ENCODE assay signal across 32 mouse cellular contexts in the genomic region with DNA sequence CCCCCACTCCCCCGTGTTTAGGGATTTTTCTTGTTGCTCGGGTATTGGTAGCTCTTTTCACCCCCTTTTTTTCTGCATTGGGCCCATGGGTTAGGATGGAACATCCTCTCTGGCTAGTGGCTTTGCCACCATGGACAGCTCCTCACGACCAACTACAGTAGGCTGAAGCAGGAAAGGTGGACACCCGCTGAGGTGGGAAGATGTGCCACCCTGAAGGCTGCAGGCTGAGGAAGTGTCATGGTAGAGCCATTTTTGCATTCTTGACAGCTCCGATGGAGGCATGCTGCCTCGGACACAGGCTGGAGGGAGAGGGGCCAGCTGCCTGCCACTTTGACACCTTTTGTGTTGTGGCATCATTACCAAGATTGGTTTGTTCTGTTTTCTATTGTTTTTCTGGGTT. TPM values are rescaled to one million over a fixed set of nuclear protein-coding genes. Genes with fewer than 3 reads are reported as not detected.
A peak's percentile ranks its signal among the peaks of the same experiment; 100 is the strongest.
DNase-seq lines count a peak whose midpoint lies in the region; ATAC-seq and TF ChIP-seq lines count a peak whose summit lies in the region.
"Had no signal": no experiment of that assay in that cellular context is flagged by ENCODE, and none has a peak within 500 bp of the region (broad histone marks: within the 10 kb centered on the region; RNA-seq: fewer than 3 reads in every experiment).

No protein-coding gene starts in this region.

- H3K27ac ChIP-seq in lung, embryonic 14.5 days (ENCODE audit: low read depth): no peak overlapping the region
- no peak overlapping the region; the same call in 1 of the 2 replicates for H3K27ac ChIP-seq in ES-E14 (ENCODE audit: insufficient read depth, low read depth, low read length, poor library complexity, severe bottlenecking)
- no peak overlapping the region for H3K27ac ChIP-seq in gastrocnemius, adult 2 months
- H3K27ac ChIP-seq: embryonic facial prominence, embryonic 12.5 days; heart, embryonic 10.5 days; hindbrain, embryonic 13.5 days; limb, embryonic 12.5 days; liver, embryonic 15.5 days; lung, embryonic 15.5 days; neural tube, embryonic 12.5 days had no signal

- ATAC-seq in lung, embryonic 14.5 days (ENCODE audit: insufficient read depth): no peak
- ATAC-seq: forebrain, embryonic 14.5 days; intestine, embryonic 16.5 days; midbrain, embryonic 16.5 days had no signal

- no peak overlapping the region for H3K4me2 ChIP-seq in lung, embryonic 14.5 days
- H3K4me2 ChIP-seq: embryonic facial prominence, embryonic 12.5 days; hindbrain, embryonic 13.5 days; limb, embryonic 12.5 days; liver, embryonic 15.5 days; lung, embryonic 15.5 days; midbrain, embryonic 11.5 days; neural tube, embryonic 12.5 days had no signal

- peaks cover 37% of the 10 kb centered on the region for H3K36me3 ChIP-seq in lung, embryonic 14.5 days (ENCODE audit: insufficient read depth)
- H3K36me3 ChIP-seq in ES-E14 (ENCODE audit: control insufficient read depth, insufficient read depth, low read length, poor library complexity, severe bottlenecking): peaks cover 5% of the 10 kb centered on the region

- H3K27me3 ChIP-seq in lung, embryonic 14.5 days (ENCODE audit: insufficient read depth, low read length): no peaks in the 10 kb centered on the region
- H3K27me3 ChIP-seq: embryonic facial prominence, embryonic 12.5 days; hindbrain, embryonic 13.5 days; limb, embryonic 12.5 days; liver, embryonic 15.5 days; lung, embryonic 15.5 days; neural tube, embryonic 12.5 days had no signal

- H3K4me3 ChIP-seq in lung, embryonic 14.5 days (ENCODE audit: low read depth, low read length): no peak overlapping the region
- no peak overlapping the region for H3K4me3 ChIP-seq in ES-E14 (ENCODE audit: insufficient read depth in 1 of 2, low read depth in 1 of 2, low read length in 2 of 2, poor library complexity in 1 of 2, severe bottlenecking in 1 of 2)
- no peak overlapping the region for H3K4me3 ChIP-seq in gastrocnemius, adult 2 months
- H3K4me3 ChIP-seq: embryonic facial prominence, embryonic 12.5 days; heart, embryonic 10.5 days; hindbrain, embryonic 13.5 days; limb, embryonic 12.5 days; liver, embryonic 15.5 days; lung, embryonic 15.5 days; neural tube, embryonic 12.5 days had no signal

- TF ChIP-seq CTCF in lung, embryonic 14.5 days (IDR thresholded peaks at IDR 0.05; ENCODE audit: low read depth): no peak
- TF ChIP-seq CTCF in gastrocnemius, adult 2 months (IDR thresholded peaks at IDR 0.05): no peak

- H3K4me1 ChIP-seq in lung, embryonic 14.5 days (ENCODE audit: insufficient read depth): no peaks in the 10 kb centered on the region
- H3K4me1 ChIP-seq in ES-E14 (ENCODE audit: control insufficient read depth in 2 of 2, insufficient read depth in 2 of 2, low read length in 2 of 2, poor library complexity in 1 of 2): no peaks in the 10 kb centered on the region
- H3K4me1 ChIP-seq: embryonic facial prominence, embryonic 12.5 days; heart, embryonic 10.5 days; hindbrain, embryonic 13.5 days; limb, embryonic 12.5 days; liver, embryonic 15.5 days; lung, embryonic 15.5 days; neural tube, embryonic 12.5 days had no signal

- in situ Hi-C loops in ES-E14 (cut with MboI; ENCODE audit: low sequenced_read_pairs in 2 of 2, unreplicated experiment in 2 of 2): no loop called here

- DNase-seq in lung, embryonic 14.5 days: peak; percentile 23
- DNase-seq in lung, postnatal 25 days (ENCODE audit: low spot score): no peak
- DNase-seq in 416B (ENCODE audit: low read depth) (peak; percentile 30), ES-E14 (ENCODE audit: low read depth, low spot score) (peak; percentile 24), ZHBTc4 (ENCODE audit: low read depth, low spot score) (peak; percentile 57)
- DNase-seq in gastrocnemius, adult 2 months: no peak
- no peak for DNase-seq in frontal cortex, postnatal 10 days (ENCODE audit: low spot score in 2 of 2)
- DNase-seq: adrenal gland, adult 8-10 months; B cell, adult 2 months; cerebellum, adult 11 months; cerebellum, adult 9-11 months; embryo, embryonic 11 days; heart, postnatal 36 days; kidney, adult 8-10 months; kidney, postnatal 10 days; layer of hippocampus, adult 9-11 months; lung, postnatal 4 days; right cerebral cortex, adult 18-20 months; spleen, adult 18-20 months; thymus, adult 2 months had no signal

- intact Hi-C loops in gastrocnemius, adult 2 months (cut with DNase I): no loop called here

- no peak overlapping the region for H3K9ac ChIP-seq in lung, embryonic 14.5 days
- H3K9ac ChIP-seq in ES-E14 (ENCODE audit: insufficient read depth, low read depth, low read length, poor library complexity, severe bottlenecking): no peak overlapping the region
- H3K9ac ChIP-seq: embryonic facial prominence, embryonic 12.5 days; hindbrain, embryonic 13.5 days; limb, embryonic 12.5 days; liver, embryonic 15.5 days; lung, embryonic 15.5 days; neural tube, embryonic 12.5 days had no signal

- no peaks in the 10 kb centered on the region for H3K9me3 ChIP-seq in lung, embryonic 14.5 days (ENCODE audit: low read depth, low read length)
- no peaks in the 10 kb centered on the region for H3K9me3 ChIP-seq in ES-E14 (ENCODE audit: control insufficient read depth, insufficient read depth, low read depth, low read length)
- H3K9me3 ChIP-seq: embryonic facial prominence, embryonic 12.5 days; heart, embryonic 10.5 days; hindbrain, embryonic 13.5 days; liver, embryonic 15.5 days; lung, embryonic 15.5 days had no signal

- WGBS in lung, embryonic 14.5 days: 74% methylated on average over 6 of the region's 6 CpGs

TF ChIP-seq in ES-E14, 5 proteins besides CTCF, POLR2A, EP300 and RAD21:
- TF ChIP-seq ZNF384 (IDR thresholded peaks at IDR 0.05; ENCODE audit: low read depth, low read length): no peak; the same call in 1 of the 2 replicates
- no peak for TF ChIP-seq HCFC1 (IDR thresholded peaks at IDR 0.05; ENCODE audit: borderline replicate concordance, insufficient read depth, low read length)
- TF ChIP-seq CHD2 (IDR thresholded peaks at IDR 0.05; ENCODE audit: low read depth, low read length): no peak
- no peak for TF ChIP-seq ZC3H11A (IDR thresholded peaks at IDR 0.05; ENCODE audit: borderline replicate concordance, low read depth, low read length)
- TF ChIP-seq MAFK (IDR thresholded peaks at IDR 0.05; ENCODE audit: insufficient read depth, low read depth, low read length): no peak
TF ChIP-seq in ES-E14: peak in this region for 0.

RNA-seq across cellular contexts. Expression of a gene that starts 8.7 kb away (rescaled TPM):
- 30.2 and 31.3 TPM in 2 replicates for polyA plus RNA-seq in lung, embryonic 14.5 days (2014; fragmentation: Nextera tagmentation; extraction: Ambion mirVana)
- 5.5 and 6.7 TPM in 2 replicates for total RNA-seq in ES-E14 (2012; rRNA removed)
- total RNA-seq in gastrocnemius, adult 2 months (2021): 10 to 100 TPM; 15.0 to 15.9 TPM

RNA-seq across cellular contexts. Expression of a gene that starts 47.5 kb away (rescaled TPM):
- polyA plus RNA-seq in lung, embryonic 14.5 days (2014; fragmentation: Nextera tagmentation; extraction: Ambion mirVana): 1.4 and 1.8 TPM in 2 replicates
- 0.79 and 0.85 TPM in 2 replicates for total RNA-seq in ES-E14 (2012; rRNA removed)
- total RNA-seq in gastrocnemius, adult 2 months (2021): under 1 TPM; 0.74 to 0.75 TPM
- polyA plus RNA-seq: G1E had no signal

RNA-seq across cellular contexts. Expression of a gene that starts 48.0 kb away (rescaled TPM):
- polyA plus RNA-seq in lung, embryonic 14.5 days (2014; fragmentation: Nextera tagmentation; extraction: Ambion mirVana): 5.6 and 5.8 TPM in 2 replicates
- 2.1 and 2.7 TPM in 2 replicates for total RNA-seq in ES-E14 (2012; rRNA removed)
- 1 to 10 TPM; 3.4 to 4.1 TPM for total RNA-seq in gastrocnemius, adult 2 months (2021)

Comparison
In these comparisons a context has a peak if more than half of its experiments do, and no peak if none do; other contexts are left out.
1. DNase-seq: peak in lung, embryonic 14.5 days (single experiment), 416B (single experiment), ES-E14 (single experiment) and ZHBTc4 (single experiment); none in lung, postnatal 25 days (single experiment), gastrocnemius, adult 2 months (single experiment) and frontal cortex, postnatal 10 days (0 of 2).